Mouse (Mus musculus): ENCODE measurements around the gene Palm2.

- TF ChIP-seq EP300 (optimal IDR thresholded peaks at IDR 0.05): no peak
- no peak for TF ChIP-seq CTCF (IDR thresholded peaks at IDR 0.05; ENCODE audit: low read depth)
Observed at GRCm38 (mm10) chr4:57525221-57526011, 91.4 kb downstream of the Palm2 start.
